Mouse (Mus musculus): ENCODE measurements at regions not wholly inside any gene's neighbourhood (a gene's known extent, or its start where the extent isn't known, plus 50 kb on each side); places are given as distances from the start of the nearest gene placed in this dataset.
"Not testable (repeated sequence)": the region's sequence is repeated elsewhere in the genome, so short reads cannot be mapped to it uniquely, and the experiment has no call there.

DNA sequence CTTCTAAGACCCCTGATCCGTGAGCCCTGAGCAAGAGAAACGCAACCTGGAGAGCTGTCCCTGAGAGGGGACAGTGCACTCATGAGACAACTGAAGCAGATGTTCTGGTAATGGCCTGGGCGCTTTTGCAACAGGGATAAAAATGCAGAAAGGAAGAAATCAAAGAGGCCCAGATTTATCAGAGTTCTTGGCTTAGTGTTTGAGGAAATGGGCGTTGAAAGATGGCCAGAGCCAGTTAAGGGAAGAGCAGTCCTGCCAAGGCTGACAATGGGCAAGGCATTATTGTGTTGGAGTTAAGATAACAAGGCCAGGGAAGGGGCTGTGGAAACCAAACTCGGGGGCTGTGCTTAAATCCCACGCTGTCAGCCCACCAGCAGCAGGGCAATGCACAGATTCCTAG is 130.6 kb downstream of the Katnal1 start:
- no peaks in the 10 kb centered on the region for H3K36me3 ChIP-seq (ENCODE audit: control insufficient read depth, insufficient read depth, low read length, poor library complexity, severe bottlenecking)
- no peak overlapping the region for H3K27ac ChIP-seq (ENCODE audit: insufficient read depth, low read length)

DNA sequence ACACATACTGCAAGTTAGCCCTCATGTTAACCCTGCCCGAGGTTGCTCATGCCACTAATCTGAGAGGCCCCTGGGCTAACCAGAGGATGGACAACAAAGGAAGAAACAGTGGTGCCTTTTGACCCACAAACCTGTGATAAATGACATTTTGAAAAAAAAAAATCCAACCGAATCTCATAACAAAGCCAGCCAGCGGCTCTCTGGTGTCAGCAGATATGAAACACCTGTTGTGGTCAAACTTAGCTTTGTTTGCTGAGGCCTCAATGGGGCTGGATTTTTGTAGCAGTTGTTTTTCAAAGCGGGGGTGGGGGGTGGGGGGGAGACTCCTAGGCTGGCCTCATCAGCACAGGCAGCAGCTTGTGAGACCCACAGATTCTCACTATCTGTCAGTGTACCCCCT is 133.0 kb downstream of the Katnal1 start:
- Histone ChIP-seq H3K9ac (ENCODE audit: low read depth, poor library complexity, severe bottlenecking) (no peak overlapping the region), H3K4me1 (ENCODE audit: control insufficient read depth, insufficient read depth, low read length) (no peaks in the 10 kb centered on the region), H3K27me3 (ENCODE audit: control insufficient read depth, insufficient read depth, low read length, poor library complexity, severe bottlenecking) (no peaks in the 10 kb centered on the region), H3K36me3 (ENCODE audit: control insufficient read depth, insufficient read depth, low read length, poor library complexity, severe bottlenecking) (no peaks in the 10 kb centered on the region), H3K9me3 (replicated peaks; ENCODE audit: control insufficient read depth, insufficient read depth, low read length, poor library complexity, severe bottlenecking) (no peaks in the 10 kb centered on the region), H3K4me3 (ENCODE audit: low read depth, low read length) (no peak overlapping the region), H3K27ac (ENCODE audit: insufficient read depth, low read length) (no peak overlapping the region)
- TF ChIP-seq POLR2A (IDR thresholded peaks at IDR 0.05; ENCODE audit: insufficient read depth, low read length): no peak
- TF ChIP-seq EP300 (IDR thresholded peaks at IDR 0.05; ENCODE audit: insufficient read depth, low read depth, low read length): no peak
- no peak for TF ChIP-seq CTCF (IDR thresholded peaks at IDR 0.05; ENCODE audit: low read depth, low read length)

More for the DNA sequence above, 130.6 kb downstream of the Katnal1 start:
- Histone ChIP-seq H3K4me3 (ENCODE audit: low read depth, low read length) (no peak overlapping the region), H3K9me3 (replicated peaks; ENCODE audit: control insufficient read depth, insufficient read depth, low read length, poor library complexity, severe bottlenecking) (no peaks in the 10 kb centered on the region), H3K9ac (ENCODE audit: low read depth, poor library complexity, severe bottlenecking) (no peak overlapping the region), H3K4me1 (ENCODE audit: control insufficient read depth, insufficient read depth, low read length) (peaks cover 1% of the 10 kb centered on the region), H3K27me3 (ENCODE audit: control insufficient read depth, insufficient read depth, low read length, poor library complexity, severe bottlenecking) (no peaks in the 10 kb centered on the region)
- TF ChIP-seq CTCF (IDR thresholded peaks at IDR 0.05; ENCODE audit: low read depth, low read length) (no peak), POLR2A (IDR thresholded peaks at IDR 0.05; ENCODE audit: insufficient read depth, low read length) (no peak), EP300 (IDR thresholded peaks at IDR 0.05; ENCODE audit: insufficient read depth, low read depth, low read length) (no peak)

- Histone ChIP-seq H3K9me3 (replicated peaks; ENCODE audit: control insufficient read depth, insufficient read depth, low read length, poor library complexity, severe bottlenecking) (no peaks in the 10 kb centered on the region), H3K36me3 (ENCODE audit: control insufficient read depth, insufficient read depth, low read length, poor library complexity, severe bottlenecking) (no peaks in the 10 kb centered on the region), H3K4me1 (ENCODE audit: control insufficient read depth, insufficient read depth, low read length) (no peaks in the 10 kb centered on the region), H3K4me3 (ENCODE audit: low read depth, low read length) (peak overlapping the region; percentile 3; the same call in 1 of the 2 replicates), H3K9ac (ENCODE audit: low read depth, poor library complexity, severe bottlenecking) (no peak overlapping the region), H3K27me3 (ENCODE audit: control insufficient read depth, insufficient read depth, low read length, poor library complexity, severe bottlenecking) (no peaks in the 10 kb centered on the region), H3K27ac (ENCODE audit: insufficient read depth, low read length) (no peak overlapping the region)
- 0 out of 2 replicates have a peak, but pooled peaks have one; percentile 53 for TF ChIP-seq EP300 (IDR thresholded peaks at IDR 0.05; ENCODE audit: insufficient read depth, low read depth, low read length)
- no peak for TF ChIP-seq POLR2A (IDR thresholded peaks at IDR 0.05; ENCODE audit: insufficient read depth, low read length)
- peak; percentile 88 for TF ChIP-seq CTCF (IDR thresholded peaks at IDR 0.05; ENCODE audit: low read depth, low read length)
These were observed 134.7 kb downstream of the Katnal1 start for GRCm38 (mm10) chr5:148794465-148794864.

GRCm38 (mm10) chr5:148792736-148793440 is 136.2 kb downstream of the Katnal1 start:
- Histone ChIP-seq H3K36me3 (ENCODE audit: control insufficient read depth, insufficient read depth, low read length, poor library complexity, severe bottlenecking) (no peaks in the 10 kb centered on the region), H3K27ac (ENCODE audit: insufficient read depth, low read length) (peak overlapping the region; percentile 52), H3K9ac (ENCODE audit: low read depth, poor library complexity, severe bottlenecking) (peak overlapping the region; percentile 27; the same call in 1 of the 2 replicates), H3K27me3 (ENCODE audit: control insufficient read depth, insufficient read depth, low read length, poor library complexity, severe bottlenecking) (no peaks in the 10 kb centered on the region), H3K4me1 (ENCODE audit: control insufficient read depth, insufficient read depth, low read length) (no peaks in the 10 kb centered on the region), H3K4me3 (ENCODE audit: low read depth, low read length) (no peak overlapping the region), H3K9me3 (replicated peaks; ENCODE audit: control insufficient read depth, insufficient read depth, low read length, poor library complexity, severe bottlenecking) (no peaks in the 10 kb centered on the region)
- TF ChIP-seq EP300 (IDR thresholded peaks at IDR 0.05; ENCODE audit: insufficient read depth, low read depth, low read length): peak; percentile 80
- peak; percentile 88 for TF ChIP-seq CTCF (IDR thresholded peaks at IDR 0.05; ENCODE audit: low read depth, low read length)
- no peak for TF ChIP-seq POLR2A (IDR thresholded peaks at IDR 0.05; ENCODE audit: insufficient read depth, low read length)

DNA sequence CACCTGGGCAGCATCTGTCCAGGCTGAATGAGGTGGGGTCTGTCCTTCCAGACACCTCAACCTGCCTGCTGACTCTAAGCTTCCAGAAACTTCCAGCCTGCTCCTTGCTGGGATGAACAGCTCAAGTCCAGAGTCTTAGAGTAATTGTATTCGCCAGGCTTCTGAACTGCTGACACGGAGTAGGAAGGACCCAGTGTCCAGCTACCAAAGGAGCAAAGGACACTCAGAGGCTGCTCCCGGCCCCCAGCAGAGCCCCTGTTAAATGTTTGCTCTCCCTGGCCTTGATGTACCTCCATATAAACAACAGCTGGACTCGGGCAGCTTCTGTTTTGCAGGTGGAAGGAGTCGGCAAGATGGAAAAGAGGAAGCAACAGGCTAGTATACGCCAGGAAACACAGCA is 137.5 kb downstream of the Katnal1 start:
- Histone ChIP-seq H3K4me1 (ENCODE audit: control insufficient read depth, insufficient read depth, low read length) (no peaks in the 10 kb centered on the region), H3K27ac (ENCODE audit: insufficient read depth, low read length) (no peak overlapping the region), H3K27me3 (ENCODE audit: control insufficient read depth, insufficient read depth, low read length, poor library complexity, severe bottlenecking) (no peaks in the 10 kb centered on the region), H3K9ac (ENCODE audit: low read depth, poor library complexity, severe bottlenecking) (no peak overlapping the region), H3K9me3 (replicated peaks; ENCODE audit: control insufficient read depth, insufficient read depth, low read length, poor library complexity, severe bottlenecking) (no peaks in the 10 kb centered on the region), H3K4me3 (ENCODE audit: low read depth, low read length) (no peak overlapping the region), H3K36me3 (ENCODE audit: control insufficient read depth, insufficient read depth, low read length, poor library complexity, severe bottlenecking) (no peaks in the 10 kb centered on the region)
- TF ChIP-seq EP300 (IDR thresholded peaks at IDR 0.05; ENCODE audit: insufficient read depth, low read depth, low read length): no peak
- no peak for TF ChIP-seq POLR2A (IDR thresholded peaks at IDR 0.05; ENCODE audit: insufficient read depth, low read length)
- TF ChIP-seq CTCF (IDR thresholded peaks at IDR 0.05; ENCODE audit: low read depth, low read length): no peak

GRCm38 (mm10) chr5:148790343-148790742 is 138.8 kb downstream of the Katnal1 start:
- not testable (repeated sequence) for H3K36me3 ChIP-seq (ENCODE audit: control insufficient read depth, insufficient read depth, low read length, poor library complexity, severe bottlenecking); H3K27me3 ChIP-seq (ENCODE audit: control insufficient read depth, insufficient read depth, low read length, poor library complexity, severe bottlenecking); H3K4me1 ChIP-seq (ENCODE audit: control insufficient read depth, insufficient read depth, low read length); H3K9ac ChIP-seq (ENCODE audit: low read depth, poor library complexity, severe bottlenecking); H3K4me3 ChIP-seq (ENCODE audit: low read depth, low read length); H3K9me3 ChIP-seq (replicated peaks; ENCODE audit: control insufficient read depth, insufficient read depth, low read length, poor library complexity, severe bottlenecking); H3K27ac ChIP-seq (ENCODE audit: insufficient read depth, low read length)

Measured in ES-Bruce4 (cell line).